Mouse (Mus musculus) adrenal gland, adult 8-10 months (tissue): ENCODE results near the gene Wnt10a. TPM values are rescaled to one million over a fixed set of nuclear protein-coding genes. Genes with fewer than 3 reads are reported as not detected.
A peak's percentile ranks its signal among the peaks of the same experiment; 100 is the strongest.
"Not testable (repeated sequence)": the region's sequence is repeated elsewhere in the genome, so short reads cannot be mapped to it uniquely, and the experiment has no call there.

Experiments used
- DNase-seq: peaks from one replicate; pipeline ENCODE4 v3.0.0; 2022
- total RNA-seq, 4 experiments: library from RNA; stranded (reverse); gene quantifications; 2 replicates each; pipeline ENCODE4 v1.2.4; 2022

Wnt10a gene
- total RNA-seq, 4 experiments from 2014 or later = 0.58 to 1.0 (median 0.84) TPM

DNA sequence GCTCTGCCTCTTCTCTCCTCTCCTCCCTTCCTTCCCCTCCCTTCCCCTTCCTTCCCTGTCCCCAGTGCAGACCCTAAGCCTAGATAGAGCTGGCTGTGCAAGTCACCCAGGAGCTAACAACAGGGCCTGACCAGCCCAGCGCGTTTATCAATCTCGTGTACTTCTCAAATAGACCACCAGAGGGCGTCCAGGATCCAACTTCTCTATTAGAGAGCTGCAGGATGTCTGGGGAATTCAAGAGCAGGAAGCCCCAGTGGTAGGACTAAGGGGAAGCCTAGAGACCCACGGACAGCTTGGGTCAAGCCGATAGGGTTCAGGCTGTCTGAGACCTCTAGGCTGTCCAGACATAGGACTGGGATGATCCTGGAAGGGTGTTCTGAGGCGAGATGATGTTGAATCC lies 3.5 kb upstream of the Wnt10a start:
- peak; percentile 54 for DNase-seq

DNA sequence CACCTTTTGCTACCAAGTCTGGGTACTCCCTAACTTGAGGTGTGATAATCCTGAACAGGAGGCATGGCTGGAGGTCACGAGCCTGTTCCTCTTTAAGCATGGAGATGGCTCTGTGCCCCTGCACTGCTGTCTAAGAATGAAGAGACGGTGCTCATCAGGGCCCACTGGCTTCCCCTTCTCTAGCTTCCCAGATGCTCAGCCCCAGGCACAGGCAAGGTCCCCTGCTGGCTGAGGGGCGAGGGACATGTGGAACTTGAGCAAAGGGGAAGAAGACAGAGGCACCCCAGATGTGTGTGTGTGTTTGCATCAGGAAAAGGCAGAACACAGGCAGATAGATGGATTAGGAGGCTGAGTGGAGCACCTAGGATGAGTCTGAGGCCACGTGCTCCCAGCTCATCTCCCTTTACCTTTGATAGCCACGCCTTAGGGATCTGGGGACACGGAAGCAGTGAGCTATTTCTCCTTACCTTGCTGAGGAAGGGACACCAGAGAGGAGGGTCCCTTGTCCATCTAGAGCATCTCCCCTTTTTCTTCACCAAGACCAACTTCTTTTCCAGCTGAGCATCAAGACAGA lies 2.6 kb upstream of the Wnt10a start:
- DNase-seq = no peak

DNA sequence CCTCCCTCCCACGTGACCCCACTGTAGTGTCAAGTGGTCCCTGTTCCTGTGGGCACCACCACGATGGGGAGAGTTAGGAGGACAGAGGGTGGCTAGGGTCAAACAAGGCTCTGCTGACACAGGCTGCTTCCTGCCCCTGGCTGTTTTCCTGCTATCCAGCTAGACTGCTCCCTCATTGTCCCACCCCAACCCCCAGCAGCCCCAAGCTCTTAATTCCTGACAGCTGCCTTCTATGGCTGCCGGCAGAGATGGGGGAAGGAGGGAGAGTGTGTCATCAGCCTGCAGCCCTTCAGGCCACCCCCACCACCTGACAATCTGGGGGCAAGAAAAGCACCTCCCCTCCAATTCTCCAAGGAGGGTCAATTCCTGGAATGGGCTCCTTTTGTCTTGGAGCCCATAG lies 1.2 kb upstream of the Wnt10a start:
- DNase-seq = no peak

DNA sequence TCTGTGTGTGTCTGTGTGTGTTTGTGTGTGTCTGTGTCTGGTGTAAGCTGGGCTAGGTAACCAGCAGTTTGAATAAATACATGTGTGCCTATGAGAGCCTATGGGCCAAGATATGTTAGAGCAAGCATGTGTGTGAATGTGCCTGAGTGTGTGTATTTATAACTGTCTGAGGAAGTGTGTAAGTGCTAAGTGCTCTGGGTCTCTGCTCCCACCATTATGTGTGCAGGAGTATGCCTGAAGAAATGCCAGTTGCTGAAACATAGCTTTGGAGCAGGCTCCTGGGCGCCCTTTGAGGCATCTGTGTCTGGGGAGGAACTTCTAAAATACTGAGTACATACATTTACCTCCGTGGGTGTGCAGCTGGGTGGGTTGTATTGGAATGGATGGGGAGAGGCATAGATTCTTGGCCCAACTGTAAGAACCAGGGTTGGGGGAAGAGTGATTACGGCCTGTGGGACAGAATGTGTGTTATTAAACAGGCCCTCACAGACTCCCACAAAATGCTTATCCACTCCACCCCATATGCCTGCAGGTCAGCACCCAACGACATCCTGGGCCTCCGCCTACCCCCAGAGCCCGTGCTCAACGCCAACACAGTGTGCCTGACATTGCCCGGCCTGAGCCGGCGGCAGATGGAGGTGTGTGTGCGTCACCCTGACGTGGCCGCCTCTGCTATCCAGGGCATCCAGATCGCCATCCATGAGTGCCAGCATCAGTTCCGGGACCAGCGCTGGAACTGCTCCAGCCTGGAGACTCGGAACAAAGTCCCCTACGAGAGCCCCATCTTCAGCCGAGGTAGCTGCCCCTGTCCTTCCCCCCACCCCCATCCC lies 1.7 kb downstream of the Wnt10a start:
- DNase-seq = no peak

DNA sequence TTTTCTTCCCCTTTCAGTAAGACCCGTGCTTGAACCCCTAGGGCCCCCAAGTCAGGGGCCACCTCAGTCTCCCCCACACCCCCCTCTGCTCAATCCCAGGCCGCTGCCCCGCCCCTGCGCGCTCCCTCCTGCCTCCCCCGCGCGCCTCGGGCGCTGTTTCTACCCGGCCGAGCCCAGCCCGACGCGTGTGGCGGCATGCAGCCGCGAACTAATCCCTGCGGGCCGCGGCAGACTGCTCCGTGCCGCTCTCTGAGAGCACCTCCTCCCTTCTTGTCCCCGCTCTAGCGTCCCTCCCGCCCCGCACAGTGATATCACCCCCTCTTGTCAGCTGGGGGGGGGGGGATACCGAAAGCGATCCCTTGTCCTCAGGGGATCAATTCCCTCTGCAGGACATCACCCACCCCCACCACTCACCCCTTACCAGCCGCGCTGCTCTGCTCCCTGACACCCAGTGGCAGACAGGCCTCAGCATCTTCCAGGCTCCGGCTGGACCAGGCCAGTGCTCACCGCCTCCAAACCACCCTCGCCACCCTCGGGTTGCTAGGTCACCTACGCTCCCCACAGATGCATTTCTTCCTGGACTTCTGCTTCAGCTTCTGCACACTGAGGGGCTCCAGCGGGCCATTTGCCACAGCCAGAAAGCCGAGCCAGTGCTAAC lies 3.3 kb downstream of the Wnt10a start:
- no peak for DNase-seq

DNA sequence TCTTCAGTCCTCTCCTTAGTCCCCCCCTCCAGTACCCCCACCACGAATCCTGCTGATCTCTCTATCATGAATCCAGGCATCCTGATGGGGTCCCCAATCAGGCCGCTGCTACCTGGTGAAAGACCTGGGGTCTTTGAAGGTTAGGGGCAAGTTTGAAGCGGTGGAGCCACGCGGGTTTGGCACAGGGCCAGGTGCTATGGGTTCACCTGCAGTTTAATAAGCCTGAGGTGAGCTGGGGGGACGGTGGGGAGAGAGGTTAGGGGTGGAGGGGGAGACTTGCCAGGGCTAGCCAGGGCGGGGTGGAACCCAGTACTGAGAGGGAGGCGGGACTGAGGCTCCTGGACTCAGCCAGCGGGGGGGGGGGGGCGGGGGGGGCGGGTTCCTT lies 3.8 kb downstream of the Wnt10a start:
- no peak for DNase-seq

DNA sequence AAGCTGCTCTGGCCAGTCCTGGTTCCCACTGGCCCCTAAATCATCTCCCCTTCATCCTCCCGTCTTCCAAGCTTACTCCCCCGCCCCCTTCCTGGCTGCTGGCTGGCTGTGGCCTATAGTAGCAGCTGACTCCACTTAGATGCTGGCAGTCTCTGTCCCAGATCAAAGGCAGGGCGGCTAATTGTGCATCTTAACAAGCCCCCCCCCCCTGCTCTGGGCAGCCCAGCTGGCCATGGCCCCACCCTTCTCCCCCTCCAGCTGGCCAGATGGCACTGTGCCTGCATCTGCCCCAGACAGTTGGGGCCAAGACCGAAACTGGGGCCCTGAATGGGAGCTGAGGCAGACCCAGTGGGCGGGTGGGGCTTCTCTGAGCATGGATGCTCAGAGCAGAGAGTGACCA lies 6.1 kb downstream of the Wnt10a start:
- DNase-seq = no peak

DNA sequence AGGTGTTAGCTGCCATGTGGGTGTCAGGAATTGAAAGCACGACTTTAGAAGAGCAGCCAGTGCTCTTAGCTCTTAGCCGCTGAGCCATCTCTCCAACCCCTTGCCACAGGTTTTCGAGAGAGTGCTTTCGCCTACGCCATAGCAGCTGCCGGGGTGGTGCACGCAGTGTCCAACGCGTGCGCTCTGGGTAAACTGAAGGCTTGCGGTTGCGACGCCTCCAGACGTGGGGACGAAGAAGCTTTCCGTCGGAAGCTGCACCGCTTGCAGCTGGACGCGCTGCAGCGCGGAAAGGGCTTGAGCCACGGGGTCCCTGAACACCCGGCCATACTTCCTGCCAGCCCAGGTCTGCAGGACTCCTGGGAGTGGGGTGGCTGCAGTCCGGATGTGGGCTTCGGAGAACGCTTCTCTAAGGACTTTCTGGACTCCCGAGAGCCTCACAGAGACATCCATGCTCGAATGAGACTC lies 9.1 kb downstream of the Wnt10a start:
- DNase-seq = no peak

DNA sequence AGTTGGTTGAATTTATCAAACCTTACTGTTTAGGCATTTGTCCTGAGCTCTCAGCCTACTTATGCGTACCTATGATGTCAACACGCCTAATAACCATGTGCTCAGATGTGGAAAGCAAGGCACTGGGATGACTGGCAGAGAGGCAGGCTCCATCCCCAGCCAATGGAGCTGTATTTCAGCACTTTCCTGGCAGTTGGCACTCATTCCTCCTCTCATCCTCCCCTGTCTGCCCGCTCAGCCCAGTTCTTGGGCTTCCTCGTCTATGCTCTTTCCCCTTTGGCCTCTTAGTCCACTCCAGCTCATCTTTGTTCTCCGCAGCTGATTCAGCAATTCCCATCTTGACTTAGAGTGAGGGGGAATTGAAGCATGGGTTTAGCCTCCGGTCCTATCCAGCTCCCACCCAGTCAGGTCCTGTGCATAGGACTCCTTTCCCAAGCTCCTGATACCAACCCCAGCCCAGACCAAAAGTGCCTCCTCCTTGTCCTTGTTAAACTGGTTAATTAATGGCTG lies 10.4 kb downstream of the Wnt10a start:
- DNase-seq = no peak

DNA sequence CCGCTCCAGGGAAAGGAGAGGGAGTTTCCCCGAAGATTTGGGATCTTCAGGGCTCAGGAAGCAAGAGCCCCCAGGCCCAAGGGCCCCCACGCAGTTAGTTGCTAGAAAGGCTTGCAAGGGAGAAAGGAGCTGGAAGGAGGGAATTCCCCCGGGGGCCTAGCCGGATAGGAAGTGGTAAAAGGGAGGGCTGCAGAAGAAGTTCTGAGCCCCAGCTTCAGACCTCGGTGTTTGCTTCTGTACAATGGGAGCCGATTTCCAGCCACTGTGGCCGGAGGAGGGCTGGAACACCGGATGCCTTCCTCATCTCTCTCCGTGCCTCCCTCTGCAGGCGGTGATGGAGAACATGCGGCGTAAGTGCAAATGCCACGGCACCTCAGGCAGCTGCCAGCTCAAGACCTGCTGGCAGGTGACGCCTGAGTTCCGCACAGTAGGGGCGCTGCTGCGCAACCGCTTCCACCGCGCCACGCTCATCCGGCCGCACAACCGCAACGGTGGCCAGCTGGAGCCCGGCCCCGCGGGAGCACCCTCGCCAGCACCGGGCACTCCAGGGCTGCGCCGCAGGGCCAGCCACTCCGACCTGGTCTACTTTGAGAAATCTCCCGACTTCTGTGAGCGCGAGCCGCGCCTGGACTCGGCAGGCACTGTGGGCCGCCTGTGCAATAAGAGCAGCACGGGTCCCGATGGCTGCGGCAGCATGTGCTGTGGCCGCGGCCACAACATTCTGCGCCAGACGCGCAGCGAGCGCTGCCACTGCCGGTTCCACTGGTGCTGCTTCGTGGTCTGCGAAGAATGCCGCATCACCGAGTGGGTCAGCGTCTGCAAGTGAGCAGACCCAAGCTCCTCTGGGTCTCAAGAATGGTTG lies 11.7 kb downstream of the Wnt10a start:
- DNase-seq = peak; percentile 51

DNA sequence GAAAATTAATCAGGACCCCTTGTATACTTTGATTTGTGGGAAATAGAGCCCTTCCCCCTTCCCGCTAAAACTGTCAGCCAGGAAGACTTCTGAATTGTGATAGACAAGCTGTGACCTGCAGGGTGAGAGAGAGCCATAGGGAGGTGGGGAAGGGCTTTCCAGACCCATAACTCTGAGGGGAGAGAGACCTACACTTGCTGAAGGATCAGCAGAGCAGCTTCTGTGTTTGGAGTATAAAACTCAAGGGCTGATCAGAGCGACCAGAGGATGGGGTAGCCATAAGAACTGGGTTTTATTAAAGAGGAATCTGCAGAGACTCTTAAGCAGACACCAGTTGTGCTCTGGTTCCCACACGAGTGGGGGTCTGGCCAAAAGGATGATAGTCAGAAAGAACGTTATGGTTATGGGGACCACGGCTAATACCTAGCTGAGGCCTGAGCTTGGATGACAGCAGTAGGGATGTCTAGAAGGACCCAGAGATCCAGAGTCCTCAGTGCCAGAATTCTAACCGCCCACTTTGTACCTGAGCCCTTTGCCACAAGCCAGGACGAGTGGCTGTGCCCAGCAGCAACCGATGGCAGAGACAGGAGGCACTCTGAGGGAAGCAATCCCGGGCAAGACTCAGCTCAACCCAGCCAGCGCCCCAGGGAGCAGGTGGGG lies 13.0 kb downstream of the Wnt10a start:
- DNase-seq = no peak

DNA sequence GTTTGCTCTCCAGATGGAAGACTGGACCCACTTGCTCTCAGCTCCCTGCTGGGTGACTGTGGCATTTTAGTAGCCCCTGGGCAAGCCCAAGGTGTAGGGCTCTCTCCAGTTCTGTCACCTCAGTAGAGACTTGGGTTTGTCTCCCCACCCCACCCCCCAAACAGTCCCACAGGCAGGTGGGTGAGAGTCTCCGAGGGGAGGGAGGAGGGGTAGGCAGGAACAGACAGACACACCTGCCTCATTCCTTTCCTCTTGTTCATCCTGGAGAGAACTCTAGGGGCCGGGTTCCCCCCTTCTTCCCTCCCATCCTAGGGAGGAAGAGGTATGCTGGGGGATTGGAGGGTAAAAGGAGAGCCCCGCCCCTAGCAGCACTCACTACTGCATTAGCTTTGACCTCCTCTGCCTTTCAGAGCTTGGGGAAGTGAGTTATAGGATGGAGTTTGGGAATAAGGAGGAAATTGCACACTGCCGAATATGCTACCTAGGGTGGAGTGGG lies 14.1 kb downstream of the Wnt10a start:
- no peak for DNase-seq

DNA sequence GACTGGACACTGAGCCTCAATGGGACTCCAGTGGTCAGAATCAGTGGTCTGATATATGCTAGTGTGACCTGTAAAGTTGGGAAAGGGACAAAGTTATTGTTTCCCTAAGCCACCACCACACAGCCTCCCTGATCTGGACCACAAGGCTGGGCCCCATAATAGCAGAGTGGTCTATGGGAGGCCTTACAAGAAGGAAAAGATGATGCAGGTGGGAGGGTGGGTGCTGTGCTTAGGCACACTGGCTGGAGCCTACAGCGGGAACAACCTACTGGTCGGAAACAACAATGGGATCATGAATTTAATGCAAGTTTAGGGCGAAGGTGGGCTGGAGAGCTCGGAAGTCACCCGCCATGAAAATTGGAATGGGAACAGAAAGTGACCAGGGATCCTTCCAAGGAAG lies 14.5 kb downstream of the Wnt10a start:
- no peak for DNase-seq

DNA sequence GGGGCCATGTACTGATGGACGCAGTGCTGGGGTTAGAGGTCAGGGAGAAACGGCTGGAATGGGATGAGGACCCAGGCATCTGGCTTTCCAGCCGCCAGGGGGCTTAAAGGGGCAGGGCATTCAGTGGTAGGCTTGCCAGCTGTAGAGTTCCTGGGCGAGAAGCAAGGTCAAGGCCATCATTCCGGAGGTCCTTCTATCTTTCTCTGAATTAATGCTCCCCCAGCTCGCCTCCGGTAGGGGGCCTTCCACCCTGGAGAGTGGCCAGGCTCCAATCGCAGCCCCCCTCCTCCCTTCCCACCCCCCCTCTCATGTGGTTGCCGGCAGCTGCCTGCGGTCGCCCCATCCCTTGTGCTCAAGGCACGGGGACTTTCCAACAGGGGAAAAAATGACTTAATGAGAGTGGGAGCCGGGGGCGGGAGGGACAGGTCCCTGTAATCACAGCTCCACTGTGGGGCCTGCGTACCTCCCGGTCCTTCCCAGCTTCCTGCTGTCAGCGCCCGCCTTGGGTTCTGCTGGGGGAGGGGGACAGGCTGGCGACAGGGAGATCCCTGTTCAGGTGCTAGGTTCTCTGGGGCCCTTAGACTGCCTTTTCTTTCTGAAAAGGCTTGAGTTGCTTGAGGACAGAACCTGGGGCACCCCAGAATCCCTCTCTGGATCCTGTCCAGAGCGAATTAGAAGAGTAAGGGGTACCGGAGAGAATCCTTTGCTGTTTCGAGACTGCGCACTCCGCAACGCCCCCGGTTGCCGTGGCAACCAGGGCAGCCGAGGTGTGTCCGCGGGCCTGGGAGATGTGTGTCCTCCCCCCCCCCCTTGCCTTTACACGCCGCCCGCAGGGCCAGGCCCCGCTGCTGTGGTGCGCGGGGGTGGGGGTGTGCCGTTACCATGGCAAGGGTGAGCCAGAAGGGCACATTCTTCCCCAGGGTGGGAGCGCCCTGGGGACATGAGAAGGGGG lies 15.3 kb downstream of the Wnt10a start:
- peak; percentile 41 for DNase-seq

DNA sequence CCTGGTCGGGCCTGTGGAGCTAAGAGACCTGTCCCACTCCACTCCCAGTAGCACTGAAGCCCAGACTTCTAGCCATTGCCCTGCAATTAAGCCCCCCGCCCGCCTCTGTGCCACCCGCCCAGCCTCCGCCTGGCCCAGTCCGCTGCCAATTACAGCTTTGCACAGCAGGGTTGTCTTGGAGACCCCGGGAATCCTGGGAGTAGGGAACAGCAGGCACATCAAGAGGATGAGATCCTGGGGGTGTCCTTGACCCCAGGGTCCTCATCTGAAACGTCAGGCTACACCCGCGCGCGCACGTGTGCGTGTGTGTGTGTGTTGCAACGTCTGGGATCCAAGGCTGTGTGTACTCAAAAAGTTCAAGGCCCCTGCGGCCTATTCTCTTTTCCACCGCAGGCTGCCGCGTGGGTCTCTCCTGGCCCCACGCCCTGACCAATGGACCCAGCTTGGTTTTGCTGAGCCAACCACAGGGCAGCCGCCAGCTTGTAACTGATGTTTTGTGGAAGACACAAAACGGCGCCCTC lies 16.3 kb downstream of the Wnt10a start:
- DNase-seq = peak; percentile 77

DNA sequence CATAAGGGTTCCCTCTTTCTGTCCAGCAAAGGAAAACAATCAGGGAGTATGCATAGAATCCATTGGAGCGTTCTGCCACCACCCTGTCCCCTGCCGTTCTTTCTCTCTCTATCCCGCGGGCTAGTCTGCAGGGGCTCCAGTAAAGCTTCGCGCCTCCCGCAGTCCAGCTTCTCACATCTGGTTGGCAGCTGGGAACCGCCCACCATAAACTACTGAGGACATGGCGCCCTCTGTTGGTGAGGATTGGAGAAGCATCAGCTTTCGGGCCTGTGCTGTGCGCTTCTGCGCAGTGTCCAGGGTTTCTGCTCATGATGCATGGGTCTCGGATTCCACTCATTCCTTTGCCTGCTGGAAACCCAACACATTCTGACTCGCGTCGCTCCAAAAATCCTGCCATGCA lies 16.8 kb downstream of the Wnt10a start:
- DNase-seq = peak; percentile 84

DNA sequence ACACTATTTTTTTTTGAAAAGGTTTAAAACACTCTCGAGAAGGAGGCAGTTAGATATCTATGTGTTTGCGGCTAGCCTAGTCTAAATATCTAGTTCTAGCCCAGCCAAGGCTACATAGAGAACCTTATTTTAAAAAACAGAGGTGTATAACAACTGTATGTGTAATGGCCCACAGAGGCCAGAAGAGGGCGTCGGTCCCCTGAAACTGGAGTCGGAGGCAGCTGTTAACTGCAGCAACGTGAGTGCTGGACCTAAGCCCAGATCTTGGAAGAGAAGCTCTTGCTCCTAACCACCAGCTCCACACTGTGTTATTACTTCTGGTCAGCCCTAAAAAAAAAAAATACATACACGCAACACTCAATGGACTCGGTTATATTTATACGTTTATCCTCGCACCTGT lies 17.7 kb downstream of the Wnt10a start:
- no peak for DNase-seq

DNA sequence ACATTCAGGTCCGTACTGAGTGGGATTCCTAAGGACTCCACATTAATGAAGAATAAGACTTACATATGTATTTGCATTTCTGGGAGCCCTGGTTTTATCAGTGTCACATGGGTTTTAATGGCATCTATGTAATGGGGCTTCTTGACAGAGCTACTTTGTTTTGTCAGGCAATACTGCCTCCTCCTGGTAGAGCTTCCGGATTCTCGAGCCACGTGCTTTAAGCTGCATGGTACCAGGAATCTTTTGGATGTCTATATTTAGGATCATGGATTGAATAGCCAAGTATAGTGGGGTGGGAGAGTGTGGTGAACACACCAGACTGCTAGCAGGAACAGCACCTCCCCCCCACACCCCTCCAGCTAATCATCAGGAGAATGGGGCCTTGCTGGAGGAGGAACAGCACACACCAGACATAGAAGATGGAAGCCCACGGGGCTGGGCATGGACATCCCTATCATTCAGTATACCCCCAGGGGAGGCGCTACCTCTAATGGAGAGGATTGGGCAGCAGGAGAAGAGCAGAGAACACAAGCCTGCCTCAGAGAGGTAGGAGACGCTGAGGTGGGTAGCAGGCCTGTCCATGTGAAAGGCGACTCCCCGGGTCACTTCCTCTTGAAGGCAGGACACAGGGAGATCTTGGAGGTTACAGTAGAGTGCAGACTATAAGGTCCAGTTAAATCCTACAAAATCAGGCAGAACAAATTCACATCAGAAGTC lies 23.8 kb downstream of the Wnt10a start:
- DNase-seq = no peak

DNA sequence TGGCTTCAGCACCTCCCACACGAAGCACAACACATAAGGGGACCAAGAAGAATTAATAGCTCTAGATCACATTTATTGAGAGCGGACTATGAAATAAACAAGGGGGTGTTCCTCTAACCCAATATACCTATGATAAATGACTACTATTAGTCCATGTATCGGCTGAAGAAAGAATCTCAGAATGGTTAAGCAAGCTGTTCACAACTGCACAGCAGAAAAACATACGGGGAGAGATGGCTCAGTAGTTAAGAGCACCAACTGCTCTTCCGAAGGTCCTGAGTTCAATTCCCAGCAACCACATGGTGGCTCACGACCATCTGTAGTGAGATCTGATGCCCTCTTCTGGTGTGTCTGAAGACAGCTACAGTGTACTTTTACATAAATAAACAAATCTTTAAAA lies 24.6 kb downstream of the Wnt10a start:
- DNase-seq = not testable (repeated sequence)
